Mouse (Mus musculus): ENCODE results near the gene Entpd2.

Gene Entpd2

DNA sequence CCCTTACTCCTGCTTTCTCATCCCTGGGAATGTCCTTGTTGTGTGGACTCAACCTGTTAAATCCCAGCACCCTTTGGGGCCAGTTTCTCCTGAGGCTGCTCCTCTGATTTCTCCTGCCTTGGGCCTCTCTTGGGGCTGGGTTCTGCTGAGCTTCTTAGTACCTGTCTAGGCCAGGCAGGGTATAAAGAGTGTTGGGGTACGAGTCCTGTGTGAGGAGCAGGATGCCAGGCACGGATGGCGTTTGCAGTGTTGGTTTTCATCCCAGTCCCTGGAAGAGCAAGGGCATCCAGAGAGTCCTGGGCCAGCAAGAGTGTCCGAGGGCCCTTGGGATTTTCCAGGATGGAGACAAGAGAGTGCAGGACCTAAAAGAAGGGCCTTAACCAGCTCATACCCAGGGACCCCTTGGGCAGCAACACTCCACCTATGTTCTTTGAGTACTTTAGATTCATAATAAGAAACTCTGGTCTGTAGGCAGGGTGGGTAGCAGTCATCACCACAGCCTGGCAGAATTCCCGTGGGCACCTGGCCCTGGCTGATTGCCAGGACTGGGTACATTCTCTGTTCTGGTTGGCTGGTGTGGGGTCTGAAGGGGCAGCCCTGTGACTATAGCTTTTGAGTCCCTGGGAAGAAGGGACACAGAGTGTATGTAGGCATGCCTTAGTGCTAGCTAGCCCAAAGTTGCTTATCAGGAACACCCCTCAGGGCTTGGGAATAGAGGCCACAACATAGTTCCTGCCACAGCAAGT is 33.9 kb downstream of the Entpd2 start:
- no peak for DNase-seq (ENCODE audit: low spot score in 2 of 2)

DNA sequence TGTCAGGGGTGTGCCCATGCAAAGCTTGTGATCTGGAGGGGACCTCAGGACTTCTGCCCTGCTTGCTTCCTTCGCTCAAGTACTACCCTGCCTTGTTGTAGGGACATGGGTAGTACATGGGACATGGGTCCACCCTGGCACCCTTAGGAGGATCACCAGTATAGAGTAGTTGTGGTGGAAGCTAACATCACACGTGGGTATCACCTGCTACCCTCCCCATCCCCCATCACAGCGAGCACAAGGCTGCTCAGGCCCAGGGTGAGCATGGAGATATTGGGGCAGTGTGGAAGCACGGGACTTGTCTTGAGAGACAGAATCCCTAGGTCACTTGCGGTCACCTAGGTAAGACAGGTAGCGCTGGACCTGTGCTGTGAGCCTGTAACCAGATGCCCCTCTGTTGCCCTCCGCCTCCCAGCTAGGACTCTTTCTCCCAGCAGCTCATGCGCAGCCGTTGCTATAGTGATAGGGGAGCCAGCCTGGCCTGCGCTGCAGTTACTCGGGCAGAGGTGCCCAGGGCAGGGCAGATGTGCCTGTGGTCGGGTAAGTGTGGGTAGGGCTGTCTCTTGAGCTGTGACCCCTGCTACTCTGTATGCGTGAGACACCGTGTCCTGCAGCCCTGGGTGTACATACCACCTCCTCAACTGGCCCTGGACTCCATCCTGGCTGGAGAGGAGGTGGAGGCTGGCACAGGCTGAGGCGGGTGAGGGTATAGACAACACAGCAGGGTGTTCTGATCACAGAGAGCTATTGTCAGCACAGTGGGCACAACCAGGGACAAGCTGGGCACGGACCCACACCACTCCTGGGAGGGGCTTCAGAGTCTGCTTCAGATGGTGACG is 34.9 kb downstream of the Entpd2 start:
- DNase-seq (ENCODE audit: low spot score in 2 of 2): no peak

- DNase-seq (ENCODE audit: low spot score in 2 of 2): no peak
Measured at GRCm38 (mm10) chr2:25431308-25431855, 35.7 kb downstream of the Entpd2 start.

- no peak for DNase-seq (ENCODE audit: low spot score in 2 of 2)
Measured at GRCm38 (mm10) chr2:25432326-25433098, 36.8 kb downstream of the Entpd2 start.

GRCm38 (mm10) chr2:25433101-25433500 is 37.4 kb downstream of the Entpd2 start:
- DNase-seq (ENCODE audit: low spot score in 2 of 2): no peak

- DNase-seq (ENCODE audit: low spot score in 2 of 2): no peak
Measured at GRCm38 (mm10) chr2:25434292-25434691, 38.6 kb downstream of the Entpd2 start.

DNA sequence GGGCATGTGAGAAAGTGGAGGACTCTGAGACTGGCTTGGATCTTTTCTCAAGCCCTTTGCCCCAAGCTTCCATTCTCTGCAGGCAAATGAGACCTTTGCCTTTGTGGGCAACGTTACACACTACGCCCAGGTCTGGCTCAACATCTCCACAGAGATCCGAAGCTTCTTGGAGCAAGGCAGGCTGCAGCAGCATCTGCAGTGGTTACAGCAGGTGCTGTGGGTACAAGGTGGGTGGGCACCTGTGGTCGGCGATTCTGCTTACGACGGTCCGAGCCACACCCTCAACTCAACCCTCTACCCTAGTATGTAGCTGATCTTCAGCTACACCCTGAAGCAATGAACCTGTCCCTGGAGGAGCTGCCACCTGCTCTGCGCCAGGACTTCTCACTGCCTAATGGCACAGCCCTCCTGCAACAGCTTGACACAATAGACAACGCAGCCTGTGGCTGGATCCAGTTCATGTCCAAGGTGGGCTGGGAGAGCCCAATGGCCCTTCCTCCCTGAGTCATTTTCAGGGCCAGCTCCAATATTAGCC is 40.7 kb downstream of the Entpd2 start:
- no peak for DNase-seq (ENCODE audit: low spot score in 2 of 2)

- no peak for DNase-seq (ENCODE audit: low spot score in 2 of 2)
Measured at GRCm38 (mm10) chr2:25441067-25441466, 45.4 kb downstream of the Entpd2 start.

DNA sequence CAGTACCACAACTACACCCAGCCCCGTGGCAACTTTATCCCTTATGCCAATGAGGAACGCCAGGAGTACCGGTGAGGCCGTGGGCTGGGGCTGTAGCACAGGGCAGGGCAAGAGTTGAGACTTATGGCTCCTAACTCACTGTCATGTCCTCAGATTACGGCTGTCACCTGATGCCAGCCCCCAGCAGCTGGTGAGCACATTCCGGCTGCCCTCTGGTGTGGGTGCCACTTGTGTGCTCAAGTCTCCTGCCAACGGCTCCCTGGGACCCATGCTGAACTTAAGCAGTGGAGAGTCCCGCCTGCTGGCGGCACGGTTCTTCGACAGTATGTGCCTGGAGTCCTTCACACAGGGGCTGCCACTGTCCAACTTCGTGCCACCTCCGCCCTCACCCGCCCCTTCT is 47.0 kb downstream of the Entpd2 start:
- DNase-seq (ENCODE audit: low spot score in 2 of 2): no peak

Data from spleen, postnatal 14 days (tissue).